Mouse (Mus musculus): ENCODE measurements at regions not wholly inside any gene's neighbourhood (a gene's known extent, or its start where the extent isn't known, plus 50 kb on each side); places are given as distances from the start of the nearest gene placed in this dataset.

GRCm38 (mm10) chr1:151045334-151045733 is 52.1 kb upstream of the Hmcn1 start:
- no peak for DNase-seq (ENCODE audit: low read depth in 2 of 2, low spot score in 2 of 2)

- no peak for DNase-seq (ENCODE audit: low read depth in 2 of 2, low spot score in 2 of 2)
These were observed 53.4 kb upstream of the Hmcn1 start for GRCm38 (mm10) chr1:151046626-151047025.

- no peak for DNase-seq (ENCODE audit: low read depth in 2 of 2, low spot score in 2 of 2)
These were observed 56.7 kb upstream of the Hmcn1 start for GRCm38 (mm10) chr1:151049726-151050506.

GRCm38 (mm10) chr1:151050507-151050816 is 57.2 kb upstream of the Hmcn1 start:
- no peak for DNase-seq (ENCODE audit: low read depth in 2 of 2, low spot score in 2 of 2)

GRCm38 (mm10) chr1:151053268-151053667 is 60.0 kb upstream of the Hmcn1 start:
- DNase-seq (ENCODE audit: low read depth in 2 of 2, low spot score in 2 of 2), result no peak

GRCm38 (mm10) chr1:151055396-151055795 is 62.2 kb upstream of the Hmcn1 start:
- no peak for DNase-seq (ENCODE audit: low read depth in 2 of 2, low spot score in 2 of 2)

GRCm38 (mm10) chr1:151059546-151060136 is 66.4 kb upstream of the Hmcn1 start:
- no peak for DNase-seq (ENCODE audit: low read depth in 2 of 2, low spot score in 2 of 2)

- DNase-seq (ENCODE audit: low read depth in 2 of 2, low spot score in 2 of 2), result no peak
These were observed 71.9 kb upstream of the Hmcn1 start for GRCm38 (mm10) chr1:151065090-151065567.

GRCm38 (mm10) chr1:151066379-151067128 is 73.3 kb upstream of the Hmcn1 start:
- DNase-seq (ENCODE audit: low read depth in 2 of 2, low spot score in 2 of 2), result no peak

- DNase-seq (ENCODE audit: low read depth in 2 of 2, low spot score in 2 of 2), result peak in 1 of 2 experiments; percentile 12
These were observed 81.5 kb upstream of the Hmcn1 start for GRCm38 (mm10) chr1:151074508-151075314.

- DNase-seq (ENCODE audit: low read depth in 2 of 2, low spot score in 2 of 2), result no peak
These were observed 82.3 kb upstream of the Hmcn1 start for GRCm38 (mm10) chr1:151075541-151075940.

- DNase-seq (ENCODE audit: low read depth in 2 of 2, low spot score in 2 of 2), result peak; percentile 70 to 83
These were observed 85.8 kb upstream of the Hmcn1 start for GRCm38 (mm10) chr1:151078909-151079522.

- DNase-seq (ENCODE audit: low read depth in 2 of 2, low spot score in 2 of 2), result no peak
These were observed 86.6 kb upstream of the Hmcn1 start for GRCm38 (mm10) chr1:151079614-151080360.

- DNase-seq (ENCODE audit: low read depth in 2 of 2, low spot score in 2 of 2), result no peak
These were observed 87.3 kb upstream of the Hmcn1 start for GRCm38 (mm10) chr1:151080510-151080980.

GRCm38 (mm10) chr1:151082510-151083033 is 89.3 kb upstream of the Hmcn1 start:
- no peak for DNase-seq (ENCODE audit: low read depth in 2 of 2, low spot score in 2 of 2)

- DNase-seq (ENCODE audit: low read depth in 2 of 2, low spot score in 2 of 2), result no peak
These were observed 90.6 kb upstream of the Hmcn1 start for GRCm38 (mm10) chr1:151083806-151084205.

- no peak for DNase-seq (ENCODE audit: low read depth in 2 of 2, low spot score in 2 of 2)
These were observed 93.0 kb upstream of the Hmcn1 start for GRCm38 (mm10) chr1:151086111-151086859.

GRCm38 (mm10) chr1:151087151-151087660 is 94.0 kb upstream of the Hmcn1 start:
- no peak for DNase-seq (ENCODE audit: low read depth in 2 of 2, low spot score in 2 of 2)
